Mouse (Mus musculus): Measurements from ENCODE around the gene Slc45a3. TPM values are rescaled to one million over a fixed set of nuclear protein-coding genes. Genes with fewer than 3 reads are reported as not detected.

Slc45a3 gene
- total and polyA plus RNA-seq, 3 experiments: 15.6 to 40.7 TPM; not detected in 1

DNA sequence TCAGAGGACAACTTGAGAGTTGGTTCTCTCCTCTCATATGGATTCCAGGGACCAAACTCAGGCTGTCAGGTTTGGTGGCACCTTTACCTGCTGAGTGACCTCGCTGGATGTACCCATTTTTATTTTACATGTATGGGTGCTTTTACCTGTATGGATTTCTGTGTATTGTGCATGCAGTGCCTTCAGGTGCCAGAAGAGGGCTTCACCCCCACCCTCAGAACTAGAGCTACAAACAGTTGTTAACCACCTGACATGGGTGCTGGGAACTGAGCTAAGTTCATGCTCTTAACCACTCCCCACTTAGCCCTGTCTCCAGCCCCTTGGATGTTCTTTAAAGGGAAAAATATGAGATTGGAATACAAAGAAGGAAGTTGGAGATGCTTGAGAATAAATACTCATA, 52.0 kb downstream of the Slc45a3 start:
- Histone ChIP-seq H3K27ac (ENCODE audit: control insufficient read depth, low read depth, low read length) (no peak overlapping the region), H3K4me1 (ENCODE audit: control insufficient read depth in 1 of 2, insufficient read depth in 2 of 2, low read length in 2 of 2) (peaks cover 3 to 5% of the 10 kb centered on the region in 2 experiments), H3K27me3 (ENCODE audit: control insufficient read depth in 1 of 2, insufficient read depth in 2 of 2, low read length in 2 of 2) (no peaks in the 10 kb centered on the region), H3K9ac (ENCODE audit: control insufficient read depth, low read depth, low read length, poor library complexity, severe bottlenecking) (no peak overlapping the region), H3K9me3 (replicated peaks; ENCODE audit: insufficient read depth, low read length) (no peaks in the 10 kb centered on the region), H3K4me3 (ENCODE audit: control insufficient read depth in 1 of 2, insufficient read depth in 1 of 2, low read depth in 2 of 2, low read length in 2 of 2) (no peak overlapping the region), H3K79me2 (ENCODE audit: control insufficient read depth, insufficient read depth, low read length, poor library complexity) (peaks cover 37% of the 10 kb centered on the region), H3K36me3 (ENCODE audit: control insufficient read depth in 1 of 2, insufficient read depth in 2 of 2, low read length in 2 of 2) (peaks cover 9 to 27% of the 10 kb centered on the region in 2 experiments)
- DNase-seq (ENCODE audit: low read depth, low spot score): peak; percentile 54
- TF ChIP-seq JUND (IDR thresholded peaks at IDR 0.05; ENCODE audit: low read depth, low read length): no peak
- TF ChIP-seq CHD1 (IDR thresholded peaks at IDR 0.05; ENCODE audit: low read depth, low read length): no peak
- no peak for TF ChIP-seq TAL1 (IDR thresholded peaks at IDR 0.05; ENCODE audit: low read length)
- no peak for TF ChIP-seq MYC (IDR thresholded peaks at IDR 0.05; ENCODE audit: low read depth, low read length)
- TF ChIP-seq EP300 (IDR thresholded peaks at IDR 0.05; ENCODE audit: low read depth in 1 of 2, low read length in 2 of 2): no peak
- no peak for TF ChIP-seq MEF2A (IDR thresholded peaks at IDR 0.05; ENCODE audit: extremely low read depth, insufficient replicate concordance, low read depth, low read length, poor library complexity, severe bottlenecking)
- TF ChIP-seq USF1 (IDR thresholded peaks at IDR 0.05; ENCODE audit: low read depth, low read length): no peak
- no peak for TF ChIP-seq ZC3H11A (IDR thresholded peaks at IDR 0.05; ENCODE audit: low read depth, low read length)
- peak; percentile 42 to 60 (median 53); a peak in 5 of 6 replicates for TF ChIP-seq CTCF (IDR thresholded peaks at IDR 0.05 in 2 of 3, conservative IDR thresholded peaks at IDR 0.05 in 1 of 3; ENCODE audit: control insufficient read depth in 1 of 3, insufficient read depth in 1 of 3, low read depth in 2 of 3, low read length in 3 of 3, poor library complexity in 1 of 3, severe bottlenecking in 1 of 3)
- TF ChIP-seq BHLHE40 (IDR thresholded peaks at IDR 0.05; ENCODE audit: borderline replicate concordance, low read depth, low read length): no peak
- TF ChIP-seq ETS1 (IDR thresholded peaks at IDR 0.05; ENCODE audit: low read depth, low read length): no peak
- peak; percentile 48 for TF ChIP-seq SMC3 (IDR thresholded peaks at IDR 0.05; ENCODE audit: low read depth, low read length)
- no peak for TF ChIP-seq POLR2AphosphoS5 (IDR thresholded peaks at IDR 0.05; ENCODE audit: borderline replicate concordance, low read depth, low read length)
- no peak for TF ChIP-seq NELFE (IDR thresholded peaks at IDR 0.05; ENCODE audit: low read depth, low read length)
- TF ChIP-seq MAZ (IDR thresholded peaks at IDR 0.05; ENCODE audit: low read depth, low read length): 0 out of 2 replicates have a peak, but pooled peaks have one; percentile 52

DNA sequence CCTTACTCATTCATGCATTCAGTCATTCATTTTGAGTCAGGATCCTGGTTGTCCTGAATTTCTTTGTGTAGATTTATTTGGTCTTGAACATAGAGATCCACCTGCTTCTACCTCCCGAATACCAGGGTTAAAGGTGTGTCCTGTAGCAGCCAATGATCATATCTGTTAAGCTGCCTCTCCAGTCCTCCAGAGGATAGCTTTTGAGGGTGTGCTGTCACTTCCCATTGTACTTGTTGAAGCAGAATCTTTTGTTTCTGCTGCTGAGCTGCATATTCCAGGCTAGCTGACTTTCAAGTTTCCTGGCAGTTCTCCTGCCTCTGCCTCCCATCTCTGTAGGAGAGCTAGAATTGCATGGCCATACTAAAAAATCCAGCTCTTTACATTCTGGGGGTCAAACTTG, 53.9 kb downstream of the Slc45a3 start:
- no peak for DNase-seq (ENCODE audit: low read depth, low spot score)
- TF ChIP-seq ZC3H11A (IDR thresholded peaks at IDR 0.05; ENCODE audit: low read depth, low read length): no peak
- TF ChIP-seq BHLHE40 (IDR thresholded peaks at IDR 0.05; ENCODE audit: borderline replicate concordance, low read depth, low read length): no peak
- TF ChIP-seq POLR2AphosphoS5 (IDR thresholded peaks at IDR 0.05; ENCODE audit: borderline replicate concordance, low read depth, low read length): no peak
- no peak for TF ChIP-seq ETS1 (IDR thresholded peaks at IDR 0.05; ENCODE audit: low read depth, low read length)
- TF ChIP-seq MAX (IDR thresholded peaks at IDR 0.05; ENCODE audit: low read length): no peak
- no peak for TF ChIP-seq ZMIZ1 (IDR thresholded peaks at IDR 0.05; ENCODE audit: low read depth, low read length)
- TF ChIP-seq E2F4 (IDR thresholded peaks at IDR 0.05; ENCODE audit: borderline replicate concordance, low read depth, low read length): no peak
- TF ChIP-seq MEF2A (IDR thresholded peaks at IDR 0.05; ENCODE audit: extremely low read depth, insufficient replicate concordance, low read depth, low read length, poor library complexity, severe bottlenecking): no peak
- no peak for TF ChIP-seq ZNF384 (IDR thresholded peaks at IDR 0.05; ENCODE audit: low read depth, low read length)
- no peak for TF ChIP-seq GABPA (IDR thresholded peaks at IDR 0.05; ENCODE audit: low read depth, low read length)
- H3K4me1 ChIP-seq (ENCODE audit: control insufficient read depth in 1 of 2, insufficient read depth in 2 of 2, low read length in 2 of 2): no peaks in the 10 kb centered on the region
- no peaks in the 10 kb centered on the region for H3K9me3 ChIP-seq (replicated peaks; ENCODE audit: insufficient read depth, low read length)
- no peaks in the 10 kb centered on the region for H3K27me3 ChIP-seq (ENCODE audit: control insufficient read depth in 1 of 2, insufficient read depth in 2 of 2, low read length in 2 of 2)
- H3K36me3 ChIP-seq (ENCODE audit: control insufficient read depth in 1 of 2, insufficient read depth in 2 of 2, low read length in 2 of 2): peaks cover 5 to 29% of the 10 kb centered on the region in 2 experiments
- H3K9ac ChIP-seq (ENCODE audit: control insufficient read depth, low read depth, low read length, poor library complexity, severe bottlenecking): no peak overlapping the region
- no peak overlapping the region for H3K4me3 ChIP-seq (ENCODE audit: control insufficient read depth in 1 of 2, insufficient read depth in 1 of 2, low read depth in 2 of 2, low read length in 2 of 2)
- no peak overlapping the region for H3K27ac ChIP-seq (ENCODE audit: control insufficient read depth, low read depth, low read length)
- peaks cover 22% of the 10 kb centered on the region for H3K79me2 ChIP-seq (ENCODE audit: control insufficient read depth, insufficient read depth, low read length, poor library complexity)
